ENCODE assay signal across 17 mouse cellular contexts in the genomic region with DNA sequence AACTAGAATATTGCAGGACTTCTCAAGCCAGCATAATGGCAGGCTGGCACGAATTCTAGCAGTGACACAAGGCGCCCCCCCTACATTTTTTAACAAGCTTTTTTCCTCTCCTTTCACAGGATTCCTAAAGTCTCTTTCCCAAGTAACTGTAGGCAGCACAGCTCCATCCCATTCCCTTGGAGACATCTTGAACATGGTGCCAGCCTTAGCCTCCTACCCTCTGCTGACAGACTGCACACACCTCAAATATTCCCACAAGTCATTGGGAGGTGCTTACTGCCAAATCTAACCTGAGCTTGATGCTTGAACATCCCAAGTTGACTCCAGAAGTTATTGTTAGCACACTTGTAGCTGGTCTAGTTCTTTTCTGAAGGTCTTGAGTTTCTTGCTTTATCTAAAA. TPM values are rescaled to one million over a fixed set of nuclear protein-coding genes. Genes with fewer than 3 reads are reported as not detected.
A peak's percentile ranks its signal among the peaks of the same experiment; 100 is the strongest.
DNase-seq lines count a peak whose midpoint lies in the region; ATAC-seq and TF ChIP-seq lines count a peak whose summit lies in the region.
"Had no signal": no experiment of that assay in that cellular context is flagged by ENCODE, and none has a peak within 500 bp of the region (broad histone marks: within the 10 kb centered on the region; RNA-seq: fewer than 3 reads in every experiment).

No protein-coding gene starts in this region.

- H3K4me1 ChIP-seq in kidney, embryonic 15.5 days = peaks cover 33% of the 10 kb centered on the region
- H3K4me1 ChIP-seq in CH12.LX (ENCODE audit: control insufficient read depth in 1 of 2, insufficient read depth in 2 of 2) (peaks cover 2 to 30% of the 10 kb centered on the region in 2 experiments; a peak in 3 of 4 replicates), MEL (ENCODE audit: control insufficient read depth in 1 of 2, insufficient read depth in 2 of 2, low read length in 2 of 2) (peaks cover 0 to 21% of the 10 kb centered on the region in 2 experiments)
- H3K4me1 ChIP-seq in liver, embryonic 14.5 days (replicated peaks; ENCODE audit: control insufficient read depth in 2 of 2, insufficient read depth in 2 of 2, low read length in 1 of 2) = peaks cover 14 to 31% of the 10 kb centered on the region in 2 experiments

- dilution Hi-C loops in CH12.LX (cut with MboI; ENCODE audit: extremely low pct_ligation_motif_present, extremely low pct_unique_long_range_greater_than_20kb, low sequenced_read_pairs) = no loop called here

- peaks cover 30% of the 10 kb centered on the region for H3K79me2 ChIP-seq in CH12.LX (replicated peaks; ENCODE audit: control insufficient read depth, extremely low read depth, insufficient read depth, poor library complexity, severe bottlenecking)
- H3K79me2 ChIP-seq in MEL (ENCODE audit: control insufficient read depth, insufficient read depth, low read length, poor library complexity) = peaks cover 30% of the 10 kb centered on the region

- H3K9ac ChIP-seq in kidney, embryonic 15.5 days = no peak overlapping the region
- H3K9ac ChIP-seq in CH12.LX (ENCODE audit: insufficient read depth, low read depth) (no peak overlapping the region; the same call in 1 of the 2 replicates), MEL (ENCODE audit: control insufficient read depth, low read depth, low read length, poor library complexity, severe bottlenecking) (peak overlapping the region; percentile 98)
- H3K9ac ChIP-seq in liver, embryonic 14.5 days (replicated peaks) = peak overlapping the region; percentile 23; the same call in 1 of the 2 replicates
- H3K9ac ChIP-seq: limb, embryonic 15.5 days had no signal

- no peak for TF ChIP-seq CTCF in CH12.LX (conservative IDR thresholded peaks at IDR 0.05 in 1 of 2, IDR thresholded peaks at IDR 0.05 in 1 of 2; ENCODE audit: low read depth in 2 of 2, low read length in 2 of 2)
- TF ChIP-seq CTCF in MEL (IDR thresholded peaks at IDR 0.05 in 2 of 3, conservative IDR thresholded peaks at IDR 0.05 in 1 of 3; ENCODE audit: control insufficient read depth in 1 of 3, insufficient read depth in 1 of 3, low read depth in 2 of 3, low read length in 3 of 3, poor library complexity in 1 of 3, severe bottlenecking in 1 of 3) = no peak
- TF ChIP-seq CTCF in liver, embryonic 14.5 days (IDR thresholded peaks at IDR 0.05; ENCODE audit: low read depth) = no peak

- WGBS in kidney, embryonic 15.5 days = 54% methylated on average over 2 of the region's 2 CpGs
- WGBS in liver, embryonic 14.5 days (ENCODE audit: insufficient replicate concordance) = 35% methylated on average over 2 of the region's 2 CpGs

- H3K36me3 ChIP-seq in kidney, embryonic 15.5 days = peaks cover 36% of the 10 kb centered on the region
- H3K36me3 ChIP-seq in CH12.LX (replicated peaks in 1 of 2; ENCODE audit: control insufficient read depth in 1 of 2, insufficient read depth in 1 of 2, low read length in 1 of 2) (peaks cover 33 to 45% of the 10 kb centered on the region in 2 experiments), MEL (ENCODE audit: control insufficient read depth in 1 of 2, insufficient read depth in 2 of 2, low read length in 2 of 2) (peaks cover 7 to 48% of the 10 kb centered on the region in 2 experiments)
- peaks cover 24% of the 10 kb centered on the region for H3K36me3 ChIP-seq in liver, embryonic 14.5 days (replicated peaks; ENCODE audit: control insufficient read depth, insufficient read depth, low read depth)

- in situ Hi-C loops in CH12.LX (cut with MboI; ENCODE audit: low pct_ligation_motif_present, low pct_unique_long_range_greater_than_20kb, low sequenced_read_pairs) = no loop called here

- H3K4me2 ChIP-seq in kidney, embryonic 15.5 days = no peak overlapping the region
- peak overlapping the region; percentile 54; the same call in 1 of the 2 replicates for H3K4me2 ChIP-seq in CH12.LX (ENCODE audit: insufficient read depth, low read depth, poor library complexity, severe bottlenecking)
- H3K4me2 ChIP-seq in liver, embryonic 14.5 days (ENCODE audit: low read depth) = peak overlapping the region; percentile 77
- H3K4me2 ChIP-seq: limb, embryonic 15.5 days had no signal

- 0 out of 2 replicates have a peak overlapping the region, but pooled peaks have one; percentile 45 for H3K27ac ChIP-seq in kidney, embryonic 15.5 days
- no peak overlapping the region for H3K27ac ChIP-seq in CH12.LX (ENCODE audit: insufficient read depth, low read depth)
- peak overlapping the region; percentile 93 for H3K27ac ChIP-seq in MEL (ENCODE audit: control insufficient read depth, low read depth, low read length)
- peak overlapping the region; percentile 56 for H3K27ac ChIP-seq in liver, embryonic 14.5 days
- H3K27ac ChIP-seq: limb, embryonic 15.5 days had no signal

- H3K9me3 ChIP-seq in kidney, embryonic 15.5 days (replicated peaks) = no peaks in the 10 kb centered on the region
- H3K9me3 ChIP-seq in CH12.LX (replicated peaks; ENCODE audit: low read length) (no peaks in the 10 kb centered on the region), MEL (replicated peaks; ENCODE audit: insufficient read depth, low read length) (no peaks in the 10 kb centered on the region)
- H3K9me3 ChIP-seq in liver, embryonic 14.5 days (ENCODE audit: control insufficient read depth, low read length) = no peaks in the 10 kb centered on the region
- H3K9me3 ChIP-seq: limb, embryonic 15.5 days had no signal

- no peak for ATAC-seq in kidney, embryonic 15.5 days (replicated peaks; ENCODE audit: low FRiP score)
- no peak for ATAC-seq in liver, embryonic 14.5 days (ENCODE audit: insufficient read depth)
- ATAC-seq: inflammation-experienced regulatory T-cells, adult 6 months had no signal

- TF ChIP-seq RAD21 in CH12.LX (IDR thresholded peaks at IDR 0.05; ENCODE audit: low read depth, low read length) (no peak), MEL (IDR thresholded peaks at IDR 0.05; ENCODE audit: low read depth, low read length) (no peak)

- H3K4me3 ChIP-seq in kidney, embryonic 15.5 days (replicated peaks) = no peak overlapping the region
- H3K4me3 ChIP-seq in CH12.LX (replicated peaks in 1 of 3; ENCODE audit: low read depth in 2 of 3, low read length in 2 of 3, poor library complexity in 1 of 3) (peak overlapping the region in 1 of 3 experiments; percentile 78), MEL (ENCODE audit: control insufficient read depth in 1 of 2, insufficient read depth in 1 of 2, low read depth in 2 of 2, low read length in 2 of 2) (peak overlapping the region; percentile 46 to 62; a peak in 3 of 4 replicates)
- peak overlapping the region; percentile 12 to 76; a peak in 3 of 4 replicates for H3K4me3 ChIP-seq in liver, embryonic 14.5 days (ENCODE audit: insufficient read depth in 1 of 2, low read depth in 2 of 2, low read length in 2 of 2)
- H3K4me3 ChIP-seq: limb, embryonic 15.5 days had no signal

- H3K27me3 ChIP-seq in kidney, embryonic 15.5 days = no peaks in the 10 kb centered on the region
- H3K27me3 ChIP-seq in CH12.LX (replicated peaks) (no peaks in the 10 kb centered on the region), MEL (ENCODE audit: control insufficient read depth in 1 of 2, insufficient read depth in 2 of 2, low read length in 2 of 2) (no peaks in the 10 kb centered on the region)
- no peaks in the 10 kb centered on the region for H3K27me3 ChIP-seq in liver, embryonic 14.5 days (ENCODE audit: control insufficient read depth, insufficient read depth, low read length)
- H3K27me3 ChIP-seq: limb, embryonic 15.5 days had no signal

- TF ChIP-seq POLR2A in CH12.LX (IDR thresholded peaks at IDR 0.05; ENCODE audit: low read depth, low read length) (peak; percentile 69; the same call in 1 of the 2 replicates), MEL (IDR thresholded peaks at IDR 0.05; ENCODE audit: control insufficient read depth in 1 of 2, insufficient read depth in 1 of 2, low read depth in 1 of 2, low read length in 2 of 2, poor library complexity in 1 of 2) (peak in 1 of 2 experiments; percentile 84; a peak in 2 of 4 replicates)

- DNase-seq in kidney, adult 18-20 months = no peak
- no peak for DNase-seq in CH12.LX (ENCODE audit: extremely low read depth)
- peak; percentile 61 for DNase-seq in MEL (ENCODE audit: low read depth, low spot score)
- no peak for DNase-seq in liver, embryonic 14.5 days (ENCODE audit: low read depth in 3 of 3, low spot score in 3 of 3)
- DNase-seq in urinary bladder, postnatal 14 days (ENCODE audit: low spot score) = no peak
- no peak for DNase-seq in testis, postnatal 14 days (ENCODE audit: low spot score)
- DNase-seq: adrenal gland, adult 8-10 months; cerebellum, postnatal 14 days; heart, postnatal 14 days; kidney, postnatal 25 days; layer of hippocampus, postnatal 36 days; thymus, postnatal 25 days had no signal

- TF ChIP-seq EP300 in CH12.LX (IDR thresholded peaks at IDR 0.05; ENCODE audit: low read length) (no peak), MEL (IDR thresholded peaks at IDR 0.05; ENCODE audit: low read depth in 1 of 2, low read length in 2 of 2) (no peak)
- no peak for TF ChIP-seq EP300 in liver, embryonic 14.5 days (IDR thresholded peaks at IDR 0.05; ENCODE audit: low read depth)

TF ChIP-seq in CH12.LX, 34 proteins besides CTCF, POLR2A, EP300 and RAD21:
- TF ChIP-seq CHD2 (IDR thresholded peaks at IDR 0.05; ENCODE audit: low read length) = no peak
- peak; percentile 20; the same call in 1 of the 2 replicates for TF ChIP-seq POLR2AphosphoS2 (IDR thresholded peaks at IDR 0.05; ENCODE audit: low read depth, low read length)
TF ChIP-seq in CH12.LX: peak in this region for 1.

TF ChIP-seq in MEL, 35 proteins besides CTCF, POLR2A, EP300 and RAD21 (continues in another document):
- no peak for TF ChIP-seq E2F4 (IDR thresholded peaks at IDR 0.05; ENCODE audit: borderline replicate concordance, low read depth, low read length)

RNA-seq across cellular contexts. Expression of a gene that starts 3.0 kb away (rescaled TPM):
- polyA plus RNA-seq in kidney, embryonic 15.5 days (2015; fragmentation: Nextera tagmentation; extraction: Ambion mirVana) = 195 and 221 TPM in 2 replicates
- total RNA-seq in CH12.LX (2012; rRNA removed) (5,116 and 5,207 TPM in 2 replicates), CH12.LX (2014; rRNA removed) (4,147 and 4,213 TPM in 2 replicates), MEL (2012; rRNA removed) (5,370 and 5,608 TPM in 2 replicates)
- polyA plus RNA-seq in CH12.LX (2012; ENCODE audit: insufficient read length, low read depth) (140 and 211 TPM in 2 replicates), MEL (2012; ENCODE audit: insufficient read depth in 1 of 2, insufficient read length in 2 of 2, low read depth in 1 of 2, low replicate concordance in 2 of 2, missing spikeins in 1 of 2) (1,000 to 10,000 TPM in 1 of 2 experiments, 100 to 1,000 TPM in 1; 135 to 1,493 TPM)
- 3,928 and 4,028 TPM in 2 replicates for polyA plus RNA-seq in liver, embryonic 14.5 days (2012; rRNA removed)
- 198 and 228 TPM in 2 replicates for polyA plus RNA-seq in liver, embryonic 14.5 days (2014; fragmentation: Nextera tagmentation; extraction: Ambion mirVana)

RNA-seq across cellular contexts. Expression of a gene that starts 12.7 kb away (rescaled TPM):
- polyA plus RNA-seq in kidney, embryonic 15.5 days (2015; fragmentation: Nextera tagmentation; extraction: Ambion mirVana) = 18.2 and 19.1 TPM in 2 replicates
- total RNA-seq in CH12.LX (2012; rRNA removed) = not detected in 2 replicates
- not detected in 2 replicates for total RNA-seq in CH12.LX (2014; rRNA removed)
- 0.18 TPM in 1 of 2 replicates, not detected in the other for polyA plus RNA-seq in CH12.LX (2012; ENCODE audit: insufficient read length, low read depth)
- not detected in 2 replicates for total RNA-seq in MEL (2012; rRNA removed)
- polyA plus RNA-seq in MEL (2012; ENCODE audit: insufficient read depth in 1 of 2, insufficient read length in 2 of 2, low read depth in 1 of 2, low replicate concordance in 2 of 2, missing spikeins in 1 of 2) = not detected
- polyA plus RNA-seq in liver, embryonic 14.5 days (2012; rRNA removed) = 1.9 TPM in 2 replicates
- 1.8 and 2.2 TPM in 2 replicates for polyA plus RNA-seq in liver, embryonic 14.5 days (2014; fragmentation: Nextera tagmentation; extraction: Ambion mirVana)
- total RNA-seq: monocyte, adult 5-6 weeks; neutrophil, adult 5-6 weeks had no signal
- polyA plus RNA-seq: inflammation-experienced regulatory T-cells, adult 6 months had no signal

Comparison
In these comparisons a context has a peak if more than half of its experiments do, and no peak if none do; other contexts are left out.
1. H3K9ac ChIP-seq: peak in MEL (single experiment) and liver, embryonic 14.5 days (single experiment); none in kidney, embryonic 15.5 days (single experiment) and CH12.LX (single experiment).